Mouse (Mus musculus) small intestine, adult 2 months (tissue): Measurements from ENCODE around the gene Disp1.

Source experiments
- CTCF ChIP-seq: fragments of 200-500 bp; IDR thresholded peaks from 2 replicates; pipeline ENCODE4 v1.5.1; 2012; ENCODE audit warnings: low read depth, mild to moderate bottlenecking, control low read depth, inconsistent platforms, low read length, moderate library complexity, mixed read lengths; ENCODE audit not compliant: insufficient replicate concordance, insufficient read length; ENCODE audit errors: extremely low read depth
- POLR2A ChIP-seq: fragments of 200-500 bp; IDR thresholded peaks from 2 replicates; pipeline ENCODE4 v1.6.1; 2012; ENCODE audit warnings: low read depth, mild to moderate bottlenecking, control low read depth, inconsistent platforms, low read length, moderate library complexity

DNA sequence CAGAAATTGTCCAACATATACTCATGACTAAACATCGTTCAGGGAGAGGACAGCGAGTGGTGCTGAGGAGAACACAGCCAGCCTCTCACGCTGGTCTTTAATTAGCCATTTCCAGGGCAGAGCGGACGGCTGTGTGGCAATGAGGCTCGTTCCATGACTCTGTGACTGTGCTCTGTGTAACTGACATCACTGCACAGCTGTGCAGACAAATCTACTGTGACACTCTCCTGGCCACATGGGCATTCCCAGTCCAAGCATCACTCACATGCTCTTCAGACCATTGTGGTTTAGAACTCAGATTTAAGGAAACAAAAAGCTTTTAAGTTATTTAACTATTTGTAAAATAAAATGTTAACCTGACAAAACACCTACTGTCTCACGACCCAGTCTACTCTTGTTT lies 62.1 kb downstream of the Disp1 start:
- TF ChIP-seq CTCF (no peak), POLR2A (no peak)
